Mouse (Mus musculus) hindbrain, embryonic 15.5 days (tissue): ENCODE measurements at regions not wholly inside any gene's neighbourhood (a gene's known extent, or its start where the extent isn't known, plus 50 kb on each side); places are given as distances from the start of the nearest gene placed in this dataset.

Experiments
- ATAC-seq: fragments of 200-750 bp; cut with Nextera tagmentation; 2 replicates; pipeline ENCODE4 v1.8.0; 2017; ENCODE audit warnings: low read depth, moderate number of reproducible peaks, moderate TSS enrichment; ENCODE audit not compliant: low FRiP score
- H3K27ac ChIP-seq: fragments of 300-500 bp; sonication (generic); replicated peaks from 2 replicates; pipeline ENCODE4 v1.5.1; 2015; ENCODE audit warnings: mild to moderate bottlenecking, inconsistent platforms
- H3K27me3 ChIP-seq: fragments of 300-500 bp; sonication (generic); 2 replicates; pipeline ENCODE4 v1.6.1; 2015; ENCODE audit warnings: control low read depth, inconsistent platforms
- H3K36me3 ChIP-seq: fragments of 300-500 bp; sonication (generic); 2 replicates; pipeline ENCODE4 v1.6.1; 2015; ENCODE audit warnings: control low read depth, inconsistent platforms
- H3K4me1 ChIP-seq: fragments of 300-500 bp; sonication (generic); replicated peaks from 2 replicates; pipeline ENCODE4 v1.6.1; 2015; ENCODE audit warnings: control low read depth, inconsistent platforms
- H3K4me2 ChIP-seq: fragments of 300-500 bp; sonication (generic); 2 replicates; pipeline ENCODE4 v1.6.1; 2015; ENCODE audit warnings: moderate library complexity, mild to moderate bottlenecking, inconsistent platforms
- H3K4me3 ChIP-seq: fragments of 300-500 bp; sonication (generic); 2 replicates; pipeline ENCODE4 v1.5.1; 2015; ENCODE audit warnings: mild to moderate bottlenecking, inconsistent platforms
- H3K9ac ChIP-seq: fragments of 300-500 bp; sonication (generic); 2 replicates; pipeline ENCODE4 v1.6.1; 2015; ENCODE audit warnings: inconsistent platforms
- H3K9me3 ChIP-seq: fragments of 300-500 bp; sonication (generic); 2 replicates; pipeline ENCODE4 v1.6.1; 2016; ENCODE audit warnings: control low read depth, inconsistent platforms
- whole genome bisulfite sequencing: fragments of 180-500 bp; shearing (Covaris S2); methylation state at CpG from one replicate; pipeline ENCODE4 v1.1.7; 2015; 5-methylcytosine and 5-hydroxymethylcytosine counted together

DNA sequence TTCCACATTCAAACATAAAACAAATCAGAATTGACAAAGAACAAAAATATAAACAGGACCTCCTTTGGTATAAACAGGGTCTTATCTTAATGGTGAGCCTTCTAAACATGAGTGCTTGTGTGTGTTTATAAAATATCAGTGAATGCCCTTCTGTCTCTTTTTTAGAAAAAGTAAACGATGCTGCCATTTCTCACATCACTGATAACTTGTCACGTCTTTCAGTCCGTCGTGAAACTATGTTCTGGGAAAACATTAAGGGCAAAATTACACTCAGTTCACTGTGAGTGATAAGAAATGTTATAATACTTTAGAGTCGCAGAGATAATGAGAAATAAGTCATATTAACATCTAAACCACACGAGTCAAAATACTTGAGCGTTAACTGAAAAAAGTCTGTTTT is 635.6 kb upstream of the N6amt1 start:
- Histone ChIP-seq H3K4me3 (no peak overlapping the region), H3K9ac (no peak overlapping the region), H3K27ac (no peak overlapping the region), H3K36me3 (no peaks in the 10 kb centered on the region), H3K4me2 (no peak overlapping the region), H3K4me1 (no peaks in the 10 kb centered on the region), H3K9me3 (no peaks in the 10 kb centered on the region), H3K27me3 (no peaks in the 10 kb centered on the region)
- no peak for ATAC-seq
- 86% methylated on average over 7 of the region's 7 CpGs for WGBS

DNA sequence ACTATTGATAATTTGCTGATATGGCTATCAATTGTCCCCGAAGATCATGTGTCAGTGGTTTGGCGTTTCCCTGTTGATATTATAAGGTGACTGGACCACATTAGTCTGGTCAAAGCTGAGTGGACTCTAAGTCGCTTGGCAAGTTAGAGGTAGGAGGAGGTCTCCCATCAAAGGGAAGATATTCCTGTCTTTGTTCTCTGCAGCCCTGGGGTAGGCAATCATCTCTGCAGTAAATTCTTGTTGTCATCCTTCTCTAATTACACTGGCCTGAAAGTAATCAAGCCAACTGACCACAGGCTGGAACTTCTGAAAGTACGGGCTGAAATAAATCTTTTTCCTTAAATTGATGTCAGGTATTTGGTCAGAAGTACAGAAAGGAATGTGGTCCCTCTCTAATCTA is 652.3 kb upstream of the N6amt1 start:
- H3K9ac ChIP-seq, result no peak overlapping the region
- H3K27me3 ChIP-seq, result no peaks in the 10 kb centered on the region
- H3K36me3 ChIP-seq, result no peaks in the 10 kb centered on the region
- H3K4me3 ChIP-seq, result no peak overlapping the region
- 89% methylated on average over 4 of the region's 4 CpGs for WGBS
- no peaks in the 10 kb centered on the region for H3K9me3 ChIP-seq
- H3K4me1 ChIP-seq, result no peaks in the 10 kb centered on the region
- H3K4me2 ChIP-seq, result no peak overlapping the region
- no peak overlapping the region for H3K27ac ChIP-seq
- ATAC-seq, result no peak

DNA sequence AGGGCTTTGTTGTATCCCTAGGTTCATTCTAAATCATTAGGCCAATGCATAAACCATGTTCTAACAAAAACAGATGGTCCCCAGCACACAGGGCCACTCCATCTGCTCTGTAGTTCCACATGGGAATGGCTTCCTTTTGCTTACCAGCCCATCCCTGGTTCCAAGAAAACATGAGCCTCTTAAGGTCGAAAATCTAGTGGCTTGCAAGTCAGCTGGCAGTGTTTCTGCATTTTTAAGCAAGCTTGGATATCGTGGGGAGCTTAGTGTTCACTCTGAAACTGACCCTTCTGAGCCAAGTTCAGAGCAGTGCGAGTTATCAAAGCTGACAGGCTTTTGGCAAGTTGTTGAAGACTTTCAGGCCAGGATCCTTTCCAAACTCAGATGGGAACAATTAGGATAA is 659.5 kb upstream of the N6amt1 start:
- no peaks in the 10 kb centered on the region for H3K4me1 ChIP-seq
- no peak overlapping the region for H3K9ac ChIP-seq
- H3K4me2 ChIP-seq, result no peak overlapping the region
- WGBS, result 33% methylated on average over 3 of the region's 3 CpGs
- no peak overlapping the region for H3K4me3 ChIP-seq
- no peaks in the 10 kb centered on the region for H3K27me3 ChIP-seq
- H3K27ac ChIP-seq, result no peak overlapping the region
- no peaks in the 10 kb centered on the region for H3K9me3 ChIP-seq
- no peaks in the 10 kb centered on the region for H3K36me3 ChIP-seq
- ATAC-seq, result peak; percentile 90

DNA sequence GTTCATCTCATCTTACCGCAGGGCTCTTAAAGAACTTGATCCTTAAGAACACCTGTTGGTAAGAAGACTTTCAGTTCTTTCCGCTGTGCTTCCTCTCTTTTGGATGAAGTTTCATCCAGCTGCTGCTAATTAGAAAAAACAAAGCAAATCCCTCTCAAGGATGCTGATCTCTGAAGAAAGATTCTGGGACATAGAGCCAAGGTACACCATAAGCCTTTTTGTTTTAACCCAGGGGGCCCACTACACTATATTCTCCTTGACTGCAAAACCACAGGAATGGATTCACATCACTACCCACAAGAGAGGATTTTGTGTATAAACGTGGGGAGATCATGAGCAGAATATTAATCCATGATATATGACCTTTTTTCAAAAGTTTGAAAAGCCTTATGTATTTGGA is 694.8 kb upstream of the N6amt1 start:
- Histone ChIP-seq H3K4me3 (no peak overlapping the region), H3K27me3 (no peaks in the 10 kb centered on the region), H3K36me3 (no peaks in the 10 kb centered on the region), H3K4me2 (no peak overlapping the region), H3K4me1 (no peaks in the 10 kb centered on the region), H3K27ac (no peak overlapping the region), H3K9ac (no peak overlapping the region), H3K9me3 (no peaks in the 10 kb centered on the region; the same call in 1 of the 2 replicates)
- WGBS, result 71% methylated on average over 3 of the region's 3 CpGs
- ATAC-seq, result no peak

DNA sequence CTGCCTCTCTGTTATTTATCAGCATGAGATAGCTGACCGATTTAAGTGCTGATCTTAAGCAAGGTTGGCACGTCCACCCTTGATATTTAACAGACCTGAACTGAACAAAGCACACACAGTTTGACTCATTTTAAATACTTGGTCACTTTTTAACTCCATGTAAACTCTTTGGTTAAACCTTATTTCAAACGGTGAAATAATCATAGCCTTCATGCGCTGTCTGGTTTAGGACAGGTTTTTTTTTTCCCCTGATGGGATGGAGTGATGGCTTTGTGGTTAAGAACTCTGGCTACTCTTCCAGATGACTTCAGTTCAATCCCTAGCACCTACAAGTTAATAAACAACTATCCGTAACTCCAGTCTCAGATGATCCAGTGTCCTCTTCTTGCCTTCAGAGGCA is 706.7 kb upstream of the N6amt1 start:
- Histone ChIP-seq H3K36me3 (no peaks in the 10 kb centered on the region), H3K4me1 (no peaks in the 10 kb centered on the region), H3K27ac (no peak overlapping the region), H3K4me2 (no peak overlapping the region), H3K9me3 (no peaks in the 10 kb centered on the region), H3K27me3 (no peaks in the 10 kb centered on the region), H3K4me3 (no peak overlapping the region), H3K9ac (no peak overlapping the region)
- 84% methylated on average over 5 of the region's 5 CpGs for WGBS
- ATAC-seq, result no peak

DNA sequence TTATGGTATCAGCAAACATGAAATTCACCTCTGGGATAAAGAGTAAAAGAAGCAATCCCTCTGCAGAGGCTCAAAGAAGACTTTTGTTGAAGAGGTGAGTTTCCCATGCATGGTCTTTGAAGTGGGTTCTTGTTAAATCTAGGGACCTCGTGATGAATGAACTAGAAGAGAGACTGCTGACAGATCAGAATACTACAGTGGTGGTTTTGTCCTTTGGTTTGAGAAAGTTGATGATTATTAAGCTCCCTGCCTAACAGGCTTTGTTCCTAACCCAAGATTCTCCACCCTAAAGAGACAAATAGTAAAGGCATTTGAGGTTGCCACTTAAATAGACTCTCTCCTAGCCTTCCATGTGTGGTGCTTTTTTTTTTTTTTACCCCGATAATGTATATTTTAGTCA is 707.2 kb upstream of the N6amt1 start:
- Histone ChIP-seq H3K9me3 (no peaks in the 10 kb centered on the region), H3K27me3 (no peaks in the 10 kb centered on the region), H3K4me3 (no peak overlapping the region), H3K9ac (no peak overlapping the region), H3K4me1 (no peaks in the 10 kb centered on the region), H3K4me2 (no peak overlapping the region), H3K36me3 (no peaks in the 10 kb centered on the region), H3K27ac (no peak overlapping the region)
- 63% methylated on average over 2 of the region's 2 CpGs for WGBS
- ATAC-seq, result no peak

DNA sequence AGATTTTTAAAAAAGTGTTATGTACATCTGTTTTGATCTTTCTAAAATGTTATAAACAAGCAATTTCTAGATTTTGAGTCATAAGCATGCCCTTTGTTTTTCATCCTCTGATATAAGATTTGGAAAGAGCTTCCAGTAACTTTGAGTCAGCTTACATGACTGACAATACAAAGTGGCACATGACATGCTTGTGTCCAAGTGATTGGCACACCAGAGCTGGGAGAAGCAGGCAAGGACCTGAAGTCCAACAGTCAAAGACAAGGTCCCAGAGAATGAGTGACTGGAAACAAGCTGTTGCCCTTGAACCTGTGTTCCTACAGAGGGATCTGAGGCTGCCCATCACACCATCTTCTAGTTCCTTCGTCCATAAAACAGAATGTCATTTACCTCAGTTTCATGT is 708.5 kb upstream of the N6amt1 start:
- WGBS, result 88% methylated on average over 1 of the region's 1 CpGs
- no peak overlapping the region for H3K9ac ChIP-seq
- no peak overlapping the region for H3K27ac ChIP-seq
- no peaks in the 10 kb centered on the region for H3K36me3 ChIP-seq
- H3K27me3 ChIP-seq, result no peaks in the 10 kb centered on the region
- no peak overlapping the region for H3K4me3 ChIP-seq
- no peaks in the 10 kb centered on the region for H3K4me1 ChIP-seq
- no peak overlapping the region for H3K4me2 ChIP-seq
- no peak for ATAC-seq
- no peaks in the 10 kb centered on the region for H3K9me3 ChIP-seq

DNA sequence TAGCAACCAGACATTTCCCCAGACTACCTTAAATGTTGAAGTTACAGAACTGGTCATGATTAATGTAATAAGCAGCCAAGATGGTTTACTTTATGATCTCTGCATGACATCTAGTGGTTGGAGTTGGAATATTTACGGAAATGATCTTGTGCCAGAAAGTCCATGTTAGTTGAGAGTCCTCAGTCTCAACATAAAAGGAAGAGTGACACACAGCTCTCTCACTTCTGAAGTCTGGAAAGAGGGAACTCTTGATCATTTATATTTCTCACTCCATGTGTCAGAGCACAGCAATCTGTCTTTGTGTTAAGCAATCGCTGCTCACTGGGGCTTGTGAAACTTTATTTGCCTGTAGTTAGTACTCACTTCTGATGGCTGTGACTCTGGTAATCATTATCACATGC is 709.1 kb upstream of the N6amt1 start:
- Histone ChIP-seq H3K4me2 (no peak overlapping the region), H3K9me3 (no peaks in the 10 kb centered on the region), H3K4me1 (no peaks in the 10 kb centered on the region), H3K36me3 (no peaks in the 10 kb centered on the region), H3K9ac (no peak overlapping the region), H3K27ac (no peak overlapping the region), H3K27me3 (no peaks in the 10 kb centered on the region), H3K4me3 (no peak overlapping the region)
- peak; percentile 80 for ATAC-seq
- WGBS, result 63% methylated on average over 2 of the region's 2 CpGs

DNA sequence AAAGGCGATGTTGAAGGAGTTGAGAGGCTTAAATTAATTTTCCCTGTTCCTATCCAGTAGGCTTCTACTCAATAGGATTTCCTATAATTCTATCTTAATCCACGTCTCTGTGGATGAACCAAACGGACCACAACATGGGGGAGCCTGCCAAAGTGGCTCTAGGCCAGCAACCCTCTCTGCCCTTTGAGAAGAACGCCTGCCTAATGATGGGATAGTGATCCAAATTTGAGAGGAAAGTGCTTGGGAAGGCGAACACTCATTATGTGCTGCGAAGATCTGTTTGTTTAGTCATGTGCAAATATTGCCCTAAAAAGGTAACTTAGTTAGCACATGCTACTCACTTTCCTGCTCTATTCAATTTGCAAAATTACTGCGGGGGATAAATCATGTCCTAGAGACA is 702.5 kb upstream of the Adamts5 start:
- Histone ChIP-seq H3K9me3 (no peaks in the 10 kb centered on the region), H3K27me3 (no peaks in the 10 kb centered on the region), H3K4me1 (no peaks in the 10 kb centered on the region), H3K27ac (no peak overlapping the region), H3K9ac (no peak overlapping the region), H3K4me2 (no peak overlapping the region), H3K36me3 (no peaks in the 10 kb centered on the region), H3K4me3 (no peak overlapping the region)
- no peak for ATAC-seq
- WGBS, result 81% methylated on average over 7 of the region's 7 CpGs

DNA sequence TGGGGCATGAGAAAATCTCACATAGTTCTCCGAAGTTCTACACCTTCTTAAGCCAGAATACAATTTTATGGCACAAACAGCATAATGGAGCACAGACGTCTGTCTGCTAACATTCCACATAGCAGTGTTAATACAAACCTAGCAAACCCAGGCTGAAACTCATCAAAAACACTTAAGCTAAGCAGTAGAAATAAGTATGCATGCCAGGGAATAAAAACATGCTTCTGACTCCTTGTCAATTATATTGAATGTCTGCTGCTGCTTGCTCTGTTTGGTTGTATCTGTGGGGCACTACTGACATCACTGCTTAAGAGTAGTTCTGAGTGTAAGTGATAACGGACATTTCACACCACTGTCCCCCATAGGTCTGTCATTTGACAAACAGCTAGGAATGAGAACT is 693.4 kb upstream of the Adamts5 start:
- Histone ChIP-seq H3K27ac (no peak overlapping the region), H3K36me3 (no peaks in the 10 kb centered on the region), H3K9me3 (no peaks in the 10 kb centered on the region), H3K4me1 (no peaks in the 10 kb centered on the region), H3K4me3 (no peak overlapping the region), H3K9ac (no peak overlapping the region), H3K27me3 (no peaks in the 10 kb centered on the region), H3K4me2 (no peak overlapping the region)
- no peak for ATAC-seq
- 82% methylated on average over 3 of the region's 3 CpGs for WGBS

DNA sequence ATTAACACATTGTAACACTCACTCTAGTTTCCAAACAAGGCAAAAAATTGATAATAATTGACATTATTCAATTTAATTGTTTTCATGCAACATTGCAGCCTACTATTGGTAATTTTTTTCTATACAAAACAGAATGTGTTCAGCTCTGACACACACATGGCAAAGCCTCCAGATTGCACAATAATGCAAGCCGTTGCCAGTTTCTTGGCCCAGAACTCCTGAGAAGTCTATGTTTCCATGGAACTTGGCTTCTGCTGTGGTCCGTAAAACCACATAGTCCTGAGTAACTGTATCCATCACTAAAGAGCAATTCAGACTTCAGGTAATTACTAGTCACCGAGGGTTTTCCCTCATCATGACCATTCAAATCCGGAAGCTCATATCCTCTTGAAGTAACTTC is 684.4 kb upstream of the Adamts5 start:
- H3K9ac ChIP-seq, result no peak overlapping the region
- WGBS, result 87% methylated on average over 4 of the region's 4 CpGs

DNA sequence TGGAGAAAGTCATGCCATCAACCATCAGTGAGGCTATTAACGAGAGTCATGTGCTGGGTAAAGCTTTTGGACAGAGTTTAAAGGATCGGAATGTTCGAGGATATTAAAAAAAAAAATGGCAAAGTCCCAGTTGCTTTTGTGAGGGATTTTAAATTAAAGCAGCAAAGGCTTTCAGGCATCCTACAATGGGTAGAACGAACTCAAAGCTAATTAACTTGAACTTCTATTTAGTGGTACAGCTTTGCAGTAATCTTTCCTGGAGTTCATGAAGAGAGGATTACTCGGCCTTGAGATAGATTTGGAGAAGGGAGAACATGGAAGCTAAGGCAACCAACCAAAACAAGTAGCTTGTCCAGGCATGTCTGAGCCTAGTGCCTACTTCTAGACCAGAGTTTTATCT is 676.7 kb upstream of the Adamts5 start:
- Histone ChIP-seq H3K4me2 (no peak overlapping the region), H3K36me3 (no peaks in the 10 kb centered on the region), H3K9ac (no peak overlapping the region), H3K27me3 (no peaks in the 10 kb centered on the region), H3K4me3 (no peak overlapping the region), H3K4me1 (no peaks in the 10 kb centered on the region), H3K27ac (no peak overlapping the region), H3K9me3 (no peaks in the 10 kb centered on the region)
- WGBS, result 72% methylated on average over 5 of the region's 5 CpGs
- no peak for ATAC-seq

More for the DNA sequence above, 684.4 kb upstream of the Adamts5 start:
- no peak for ATAC-seq
- Histone ChIP-seq H3K4me1 (no peaks in the 10 kb centered on the region), H3K4me3 (no peak overlapping the region), H3K9me3 (no peaks in the 10 kb centered on the region), H3K4me2 (no peak overlapping the region), H3K27me3 (no peaks in the 10 kb centered on the region), H3K36me3 (no peaks in the 10 kb centered on the region), H3K27ac (no peak overlapping the region)

DNA sequence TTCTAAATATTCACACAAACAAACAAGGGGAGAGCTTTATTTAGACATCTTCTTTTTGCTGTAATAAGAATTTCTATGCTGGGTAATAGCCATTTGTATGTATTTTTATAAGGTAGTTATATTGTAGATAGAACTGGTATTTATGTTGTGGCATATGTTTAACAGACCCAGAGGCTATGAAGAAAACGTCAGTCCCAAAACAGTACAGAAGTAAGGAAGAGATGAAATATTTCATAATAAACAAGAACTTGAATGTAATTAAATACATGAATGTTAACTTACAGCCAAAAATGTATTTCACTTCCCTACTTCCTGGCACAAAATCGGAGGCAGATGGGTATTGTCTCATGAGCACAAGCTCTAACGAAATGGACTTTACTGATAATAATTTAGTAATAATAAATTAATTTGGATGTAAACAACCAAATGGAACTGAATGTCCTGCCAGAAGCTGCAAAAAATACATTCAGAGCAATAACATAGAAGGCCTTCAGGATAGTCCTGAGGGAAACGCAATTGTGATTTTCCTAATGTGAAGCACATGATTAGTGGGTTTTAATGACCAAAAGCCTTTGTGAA is 645.9 kb upstream of the Adamts5 start:
- Histone ChIP-seq H3K4me3 (no peak overlapping the region), H3K27me3 (no peaks in the 10 kb centered on the region), H3K27ac (no peak overlapping the region), H3K4me1 (no peaks in the 10 kb centered on the region), H3K4me2 (no peak overlapping the region), H3K9me3 (no peaks in the 10 kb centered on the region), H3K9ac (no peak overlapping the region), H3K36me3 (no peaks in the 10 kb centered on the region)
- no peak for ATAC-seq
- WGBS, result 81% methylated on average over 4 of the region's 4 CpGs
